Mouse (Mus musculus) MN1 (cell line): ENCODE measurements around the gene Gbgt1.

Experiments
- DNase-seq: peaks from one replicate; pipeline ENCODE4 v3.0.0-alpha.2; 2016; ENCODE audit warnings: low spot score

Gbgt1 gene

DNA sequence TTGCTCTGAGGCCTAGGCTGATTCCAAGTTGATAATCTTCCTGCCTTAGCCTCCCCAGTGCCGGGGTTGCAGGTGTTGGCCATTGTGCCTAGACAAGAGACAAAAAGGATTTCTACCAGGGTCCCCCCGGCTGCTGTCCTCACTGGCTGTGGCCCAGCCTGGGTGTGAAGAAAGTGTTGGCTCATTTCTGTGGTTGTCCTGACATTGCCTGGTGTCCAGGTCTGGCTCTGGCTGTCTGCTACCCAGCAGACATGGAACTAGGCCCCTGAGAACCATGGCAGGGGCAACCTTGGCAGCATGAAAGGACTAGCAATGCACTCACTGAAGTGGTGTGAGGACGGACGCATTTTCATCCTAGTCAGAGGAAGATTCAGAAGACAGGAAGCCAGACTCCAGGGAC, 33.2 kb downstream of the Gbgt1 start:
- no peak for DNase-seq

DNA sequence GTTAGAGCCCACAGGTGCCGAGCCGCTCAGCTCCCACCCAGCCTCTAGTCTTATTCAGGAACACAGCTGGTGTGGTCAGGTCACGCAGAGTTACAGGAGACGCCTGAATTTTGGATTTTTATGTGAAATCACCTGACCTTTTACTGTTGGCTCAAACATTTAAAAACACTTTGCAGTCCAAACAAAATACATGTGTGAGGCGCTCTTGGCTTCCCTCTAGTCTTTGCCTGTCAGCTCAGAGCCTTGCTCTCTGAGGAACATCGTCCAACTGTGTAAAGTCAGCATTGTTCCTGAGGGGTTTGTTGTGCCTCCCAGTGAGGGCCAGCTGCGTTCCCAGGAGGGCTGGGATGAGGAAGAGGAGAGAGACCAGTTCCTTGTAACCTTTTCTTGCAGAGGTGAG, 33.6 kb downstream of the Gbgt1 start:
- DNase-seq, result no peak

DNA sequence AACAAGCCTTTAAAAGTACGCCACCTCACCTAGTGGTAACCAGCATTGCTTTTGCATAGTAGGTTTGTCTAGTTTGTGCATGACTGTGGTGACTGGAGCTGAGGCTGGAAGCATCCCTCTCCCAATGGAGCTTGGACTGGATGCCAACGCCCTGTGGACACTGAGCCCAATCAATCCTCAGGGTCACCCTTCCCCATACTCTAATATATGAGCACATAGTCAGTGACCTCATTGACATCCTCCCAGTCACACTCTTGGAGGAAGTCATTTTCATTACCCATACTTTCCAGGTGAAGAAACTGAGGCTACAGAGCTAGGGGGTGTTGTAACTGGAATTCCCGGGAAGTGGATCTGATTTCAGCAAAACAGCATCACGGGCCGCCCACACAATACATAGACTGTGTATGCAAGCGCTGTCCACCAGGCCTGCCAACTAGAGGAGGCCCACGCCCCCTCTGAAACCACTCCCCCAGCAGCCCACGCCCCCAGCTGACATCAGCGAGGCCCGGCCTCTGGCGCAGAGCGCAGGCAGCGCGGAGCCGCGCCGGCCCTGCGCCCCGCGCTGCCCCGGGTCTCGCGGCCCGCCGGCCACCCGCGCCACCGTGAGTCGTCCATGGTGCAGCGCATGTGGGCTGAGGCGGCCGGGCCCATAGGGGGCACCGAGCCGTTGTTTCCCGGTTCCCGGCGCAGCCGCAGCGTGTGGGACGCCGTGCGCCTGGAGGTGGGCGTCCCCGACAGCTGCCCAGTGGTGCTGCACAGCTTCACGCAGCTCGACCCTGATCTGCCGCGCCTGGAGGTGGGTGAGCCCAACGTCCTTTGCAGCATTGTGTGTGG, 36.5 kb downstream of the Gbgt1 start:
- DNase-seq, result peak; percentile 88

DNA sequence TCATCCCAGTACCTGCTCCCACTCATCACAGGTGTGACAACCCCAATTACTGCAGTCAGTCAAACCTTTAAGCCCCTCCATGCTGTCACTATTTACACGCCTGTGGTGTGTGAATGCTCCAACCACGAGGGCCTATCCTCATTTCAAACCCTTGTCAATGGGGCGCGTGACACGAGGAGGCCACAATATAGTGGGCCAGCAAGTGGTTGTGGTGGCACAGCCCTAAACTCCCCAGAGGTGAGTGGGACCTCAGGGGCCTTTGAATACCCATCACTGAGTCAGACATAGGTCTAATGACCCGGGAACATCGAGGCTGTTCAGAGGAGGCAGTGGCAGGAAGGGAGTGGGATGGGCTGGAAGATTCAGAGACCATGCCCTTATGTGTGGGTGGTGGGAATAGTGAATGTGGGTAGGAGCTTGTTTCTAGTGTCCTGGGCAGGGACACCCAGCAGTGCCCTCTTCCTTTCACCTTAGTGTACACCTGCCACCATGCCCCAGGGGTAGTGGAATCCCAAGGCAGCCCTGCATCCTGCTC, 37.3 kb downstream of the Gbgt1 start:
- no peak for DNase-seq

DNA sequence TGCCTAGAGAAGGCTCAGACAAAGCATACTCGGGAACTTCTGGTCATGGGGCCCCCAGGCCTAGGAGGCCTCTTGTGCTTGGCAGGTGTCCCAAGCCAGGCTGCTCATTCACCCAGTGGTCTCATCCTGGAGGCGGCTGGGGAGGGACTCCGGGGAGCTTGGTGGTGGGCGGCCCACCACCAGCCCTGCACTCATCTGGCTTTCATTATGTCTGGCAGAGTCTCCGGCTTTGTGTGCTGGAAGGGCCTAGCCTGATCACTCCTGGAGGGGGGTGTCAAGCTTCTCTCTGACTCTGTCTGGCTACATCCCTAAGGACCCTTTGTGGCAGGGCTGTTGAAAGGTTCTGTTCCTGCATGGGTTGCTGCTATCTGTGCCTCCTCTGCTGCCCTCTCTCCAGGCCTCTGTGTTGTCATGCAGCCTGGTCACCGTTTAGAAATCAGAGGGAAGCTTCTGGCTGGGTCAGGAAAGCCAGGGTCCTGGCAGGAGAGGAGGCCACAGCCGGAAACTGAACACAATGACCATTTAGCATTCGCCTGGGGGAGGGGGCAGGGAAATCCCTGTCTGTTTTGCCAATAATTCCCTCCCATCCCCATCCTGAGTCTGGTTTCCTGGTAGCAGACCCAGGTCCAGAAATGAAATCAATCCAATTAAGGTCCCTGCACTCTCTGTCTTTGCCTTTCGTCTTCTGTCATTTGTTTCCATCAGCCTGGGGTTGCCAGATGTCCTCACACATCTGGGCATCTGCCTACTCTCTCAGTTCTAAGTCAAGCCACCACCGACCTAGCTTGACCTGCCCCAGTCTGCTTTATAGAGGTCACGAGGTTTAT, 38.0 kb downstream of the Gbgt1 start:
- DNase-seq, result peak; percentile 91

DNA sequence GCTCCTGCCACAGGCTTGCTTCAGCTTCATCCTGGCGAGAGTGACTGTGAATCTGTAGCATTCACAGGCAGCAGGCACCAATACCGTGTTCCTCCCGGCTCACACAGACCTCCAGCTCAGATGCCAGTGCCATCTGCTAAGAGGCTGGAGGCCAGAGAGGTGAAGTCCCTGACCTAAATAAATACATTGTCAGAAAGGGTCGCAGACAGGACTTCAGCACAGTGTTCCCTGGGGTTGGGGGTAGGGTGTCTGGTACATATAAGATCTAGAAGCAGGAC, 38.5 kb downstream of the Gbgt1 start:
- DNase-seq, result no peak

DNA sequence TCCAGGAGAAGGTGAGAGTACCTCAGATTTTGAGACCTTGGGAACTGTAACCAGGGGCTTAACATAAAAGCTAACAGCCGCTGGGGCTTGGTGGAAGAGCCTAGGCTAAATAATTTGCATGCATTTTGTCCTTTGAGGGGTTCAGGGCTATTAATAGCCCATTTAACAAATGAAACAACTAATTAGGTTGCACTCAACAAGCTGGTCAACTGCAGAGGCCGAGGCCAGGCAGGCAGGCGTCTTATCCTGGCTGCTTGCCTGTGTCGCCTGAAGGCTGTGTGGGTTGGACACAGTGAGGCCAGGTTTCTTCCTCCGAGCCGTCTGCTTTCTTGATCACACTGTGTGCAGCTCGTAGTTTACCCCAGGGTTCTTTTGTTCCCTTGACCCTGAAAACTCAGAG, 39.0 kb downstream of the Gbgt1 start:
- peak; percentile 45 for DNase-seq

DNA sequence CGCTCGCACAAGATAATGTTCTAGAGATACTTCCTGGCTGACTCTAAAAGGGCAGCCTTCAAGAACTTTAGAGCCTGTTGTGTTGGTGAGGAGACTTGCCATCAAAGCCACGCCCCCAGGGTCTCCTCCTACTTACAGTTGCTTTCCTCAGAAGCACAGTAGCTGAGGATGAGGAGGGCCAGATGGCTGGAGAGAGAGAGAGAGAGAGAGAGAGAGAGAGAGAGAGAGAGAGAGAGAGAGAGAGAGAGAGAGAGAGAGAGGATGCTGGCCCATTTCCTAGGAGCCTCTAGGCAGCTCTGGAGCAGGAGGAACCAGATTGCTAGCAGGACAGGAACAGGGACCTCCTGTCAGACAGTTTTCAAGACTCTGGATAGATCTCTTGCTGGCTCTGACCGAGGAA, 39.5 kb downstream of the Gbgt1 start:
- no peak for DNase-seq

DNA sequence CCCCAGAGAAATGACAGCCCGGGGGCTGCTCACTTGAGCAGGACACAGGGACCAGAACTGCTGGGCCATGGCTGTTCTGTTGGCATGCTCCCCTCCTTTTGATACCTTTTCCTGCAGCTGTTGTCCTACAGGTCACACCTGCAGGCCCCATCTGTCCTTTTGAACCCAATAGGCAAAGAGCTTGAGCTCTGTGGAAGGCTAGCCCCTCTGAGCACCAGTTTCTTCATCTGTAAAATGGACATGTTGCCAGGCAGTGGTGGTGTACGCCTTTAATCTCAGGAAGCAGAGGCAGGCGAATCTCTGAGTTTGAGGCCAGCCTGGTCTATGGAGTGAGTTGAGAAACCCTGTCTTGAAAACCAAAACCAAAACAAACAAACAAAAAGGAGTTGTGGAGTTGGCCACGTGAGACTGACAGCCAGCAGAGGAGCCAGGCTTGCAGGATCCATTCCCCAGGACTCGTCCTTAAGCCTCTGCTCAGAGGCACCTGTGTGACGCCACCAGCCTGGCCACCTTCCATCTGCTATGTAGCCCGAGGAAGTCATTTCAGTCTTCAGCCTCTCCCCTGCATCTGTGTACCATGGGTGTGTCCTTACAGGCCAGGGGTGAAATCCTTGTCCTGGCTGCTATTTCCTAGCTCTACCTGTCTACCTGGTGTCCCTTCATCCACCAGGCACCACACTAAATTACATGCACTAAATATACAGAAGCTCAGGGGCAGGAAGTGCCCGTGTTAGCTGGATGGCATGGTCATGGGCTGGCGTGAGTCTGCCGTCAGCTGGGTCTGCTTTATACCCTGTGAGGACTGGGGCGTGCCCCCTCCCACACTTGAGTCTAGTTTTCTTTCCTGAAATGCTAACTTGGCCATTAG, 40.3 kb downstream of the Gbgt1 start:
- no peak for DNase-seq

DNA sequence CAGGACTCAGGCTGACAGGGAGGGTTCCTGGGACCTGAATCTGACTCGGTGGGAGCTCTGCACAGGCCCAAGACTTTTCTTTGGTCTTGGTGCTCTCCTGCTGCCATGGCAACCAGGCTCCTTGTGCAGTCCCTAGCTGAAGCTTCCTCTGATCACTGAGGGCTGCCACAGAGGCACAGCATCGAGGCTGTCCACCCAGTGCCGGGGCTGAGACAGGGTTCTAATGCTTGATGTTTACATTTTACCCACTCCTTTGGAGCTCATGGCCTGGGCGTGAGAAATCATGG, 40.9 kb downstream of the Gbgt1 start:
- DNase-seq, result no peak

DNA sequence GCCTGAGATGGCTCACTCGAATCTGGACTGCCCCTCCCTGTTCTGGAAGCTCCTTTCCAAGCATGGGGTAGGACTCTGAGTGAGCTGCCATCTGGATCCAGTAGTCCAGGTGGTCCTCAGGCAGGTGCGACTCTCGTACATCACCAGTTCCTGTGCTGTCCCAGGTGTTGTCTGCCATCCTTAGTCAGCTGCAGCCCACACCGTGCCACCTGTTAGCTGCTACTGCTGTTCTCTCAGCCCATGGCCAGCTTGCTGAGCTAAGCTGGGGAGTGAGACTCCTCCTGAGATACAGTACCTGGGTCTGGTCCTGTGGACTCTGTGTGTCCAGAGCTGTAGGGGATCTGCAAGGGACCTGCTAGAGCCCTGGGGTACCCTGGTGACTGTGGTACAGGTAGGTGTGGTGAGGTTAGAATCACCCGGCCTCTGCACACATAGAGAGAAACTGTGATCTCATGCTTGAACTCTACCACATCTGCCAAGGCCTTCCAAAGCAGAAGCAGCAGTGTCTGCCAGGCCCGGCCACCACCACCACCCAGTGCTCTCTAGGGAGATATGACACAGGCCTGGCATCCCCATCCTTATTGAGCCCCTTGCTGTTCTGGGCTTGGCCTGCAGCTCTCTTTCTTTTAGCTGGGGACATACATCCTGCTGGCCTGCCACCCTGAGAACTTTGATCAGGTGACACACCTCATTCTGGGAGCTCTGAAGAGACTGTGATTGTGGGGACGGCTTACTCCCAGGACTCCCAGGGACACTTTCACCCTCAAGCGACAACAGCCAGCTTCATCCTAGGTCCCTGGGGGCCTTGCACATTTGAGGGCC, 41.5 kb downstream of the Gbgt1 start:
- peak; percentile 42 for DNase-seq

DNA sequence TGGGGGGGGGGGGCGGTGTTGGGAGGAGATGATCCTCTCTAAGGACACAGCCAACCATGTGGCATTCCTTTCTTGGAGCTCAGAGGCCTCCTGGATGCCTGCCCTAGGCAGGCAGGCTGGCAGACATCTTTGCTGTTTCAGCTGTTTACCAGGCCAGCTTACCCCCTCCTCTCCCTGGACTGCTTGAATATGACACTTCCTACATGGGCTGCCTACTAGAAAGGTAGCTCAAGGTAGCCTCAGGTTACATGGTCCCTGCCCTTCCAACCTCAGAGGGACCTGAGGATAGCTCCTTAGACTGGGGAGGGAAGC, 42.1 kb downstream of the Gbgt1 start:
- DNase-seq, result peak; percentile 53

DNA sequence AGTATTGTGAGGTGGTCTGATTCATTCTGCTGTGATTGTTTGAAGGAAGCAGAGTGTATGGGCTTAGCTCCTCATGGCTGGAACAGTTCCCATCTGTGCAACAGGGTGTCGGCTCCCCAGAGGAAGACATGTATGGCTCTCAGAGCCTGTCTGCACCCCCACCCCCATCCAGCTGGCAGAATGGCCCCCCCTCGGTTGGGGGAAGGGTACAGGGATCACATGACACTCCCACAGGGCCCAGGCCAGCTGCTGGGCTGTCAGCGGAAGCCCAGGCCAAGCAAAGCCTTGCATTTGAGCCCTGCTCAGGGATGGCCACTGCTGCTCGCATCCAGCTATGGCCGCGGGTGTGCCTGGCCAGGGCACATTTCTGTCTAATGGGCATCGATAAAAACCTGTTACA, 42.5 kb downstream of the Gbgt1 start:
- DNase-seq, result peak; percentile 60

DNA sequence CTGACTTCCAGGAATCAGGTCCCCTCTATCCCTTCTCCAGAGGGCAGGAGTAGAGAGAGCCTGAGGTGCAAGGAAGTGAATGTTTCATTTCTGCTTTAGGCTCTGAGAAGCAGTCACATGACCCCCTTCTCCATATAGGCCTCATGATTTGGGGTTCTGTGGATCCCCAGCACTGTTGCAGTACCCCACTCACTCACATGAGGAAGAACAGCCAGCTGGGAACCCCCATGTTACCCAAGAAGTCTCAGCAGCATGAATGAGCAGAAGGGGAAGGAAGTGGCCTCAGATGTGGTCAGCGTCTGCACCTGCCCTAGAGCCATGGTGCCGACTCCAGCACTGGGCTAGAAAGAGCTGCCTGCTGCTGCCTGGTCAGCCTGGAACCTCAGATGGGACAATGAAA, 43.3 kb downstream of the Gbgt1 start:
- no peak for DNase-seq

DNA sequence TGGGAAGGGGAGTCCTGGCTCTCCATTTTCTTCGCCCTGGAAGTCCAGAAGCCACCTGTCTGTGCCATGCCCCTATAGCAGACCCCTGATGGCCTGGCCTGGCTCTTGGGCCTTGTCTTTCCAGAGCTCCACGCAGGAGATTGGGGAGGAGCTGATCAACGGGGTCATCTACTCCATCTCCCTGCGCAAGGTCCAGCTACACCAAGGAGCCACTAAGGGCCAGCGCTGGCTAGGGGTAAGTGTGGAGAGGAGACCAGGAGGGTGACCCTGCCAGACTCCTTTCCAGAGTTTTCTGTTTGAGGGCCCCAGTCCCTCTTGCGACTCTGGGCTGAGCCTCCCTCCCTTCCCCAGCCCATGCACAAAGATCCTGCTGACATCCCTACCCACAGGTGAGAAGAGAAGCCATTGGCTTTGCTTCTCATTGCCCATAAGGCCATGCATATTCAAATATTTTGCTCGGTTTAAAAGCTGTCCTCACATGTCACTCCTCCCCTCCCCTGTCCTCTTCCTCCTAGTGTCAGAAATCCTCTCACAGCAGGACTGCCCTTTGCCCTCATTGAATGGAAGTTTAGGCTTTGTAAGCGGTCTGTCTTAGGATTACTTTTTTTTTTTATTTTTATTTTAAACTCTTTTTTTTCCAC, 44.0 kb downstream of the Gbgt1 start:
- no peak for DNase-seq

DNA sequence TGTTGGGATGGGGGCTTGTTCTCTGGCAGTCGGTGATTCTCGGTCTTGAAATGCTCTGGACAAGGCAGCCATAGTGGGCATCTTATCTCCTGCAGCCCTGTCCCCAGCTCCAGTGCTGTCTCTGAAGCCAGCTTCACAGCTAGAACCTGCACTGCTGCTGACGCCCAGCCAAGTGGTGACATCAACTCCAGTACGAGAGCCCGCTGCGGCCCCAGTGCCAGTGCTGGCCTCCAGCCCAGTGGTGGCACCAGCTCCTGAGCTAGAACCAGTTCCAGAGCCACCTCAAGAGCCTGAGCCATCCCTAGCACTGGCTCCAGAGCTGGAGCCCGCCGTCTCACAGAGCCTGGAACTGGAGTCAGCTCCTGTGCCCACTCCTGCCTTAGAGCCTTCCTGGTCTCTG, 47.2 kb downstream of the Gbgt1 start:
- DNase-seq, result peak; percentile 68

DNA sequence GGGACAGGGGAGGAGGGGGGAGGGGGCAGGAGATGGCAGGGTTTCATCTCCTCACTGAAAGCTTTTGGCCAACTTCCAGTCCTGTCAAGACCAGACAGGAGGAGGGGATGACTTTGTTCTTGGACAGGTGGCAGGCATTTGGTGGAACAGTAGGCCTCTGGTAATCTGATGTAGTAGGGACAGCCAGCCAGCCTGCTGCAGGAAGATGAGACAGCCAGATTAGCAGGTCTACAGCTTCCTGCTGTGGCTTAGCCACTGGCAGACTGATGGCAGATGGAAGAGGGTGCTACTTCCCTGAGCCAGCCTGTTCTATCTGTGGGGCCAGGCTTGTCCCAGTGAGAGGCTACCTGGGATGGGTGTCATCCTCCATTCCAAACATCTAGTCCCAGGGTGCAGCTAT, 49.3 kb downstream of the Gbgt1 start:
- DNase-seq, result peak; percentile 63

DNA sequence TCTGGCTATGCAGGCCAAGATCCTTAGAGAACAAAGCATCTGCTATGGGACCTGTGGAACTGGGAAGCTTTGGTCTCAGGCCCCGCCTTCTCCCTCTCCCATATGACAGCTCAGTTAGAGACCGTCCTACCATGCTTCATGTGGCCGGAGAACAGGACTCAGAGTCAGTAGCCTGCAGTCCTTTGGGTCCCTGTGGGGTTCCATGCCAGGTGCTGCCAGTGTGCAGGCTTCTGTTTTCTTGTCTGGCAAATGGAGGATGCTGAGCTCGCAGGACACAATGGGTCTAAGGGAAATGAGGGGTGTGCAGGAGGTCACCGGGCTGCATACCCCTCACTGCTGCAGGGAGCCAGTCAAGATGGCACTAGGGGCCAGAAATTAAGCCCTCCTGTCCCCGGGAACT, 49.9 kb downstream of the Gbgt1 start:
- no peak for DNase-seq

DNA sequence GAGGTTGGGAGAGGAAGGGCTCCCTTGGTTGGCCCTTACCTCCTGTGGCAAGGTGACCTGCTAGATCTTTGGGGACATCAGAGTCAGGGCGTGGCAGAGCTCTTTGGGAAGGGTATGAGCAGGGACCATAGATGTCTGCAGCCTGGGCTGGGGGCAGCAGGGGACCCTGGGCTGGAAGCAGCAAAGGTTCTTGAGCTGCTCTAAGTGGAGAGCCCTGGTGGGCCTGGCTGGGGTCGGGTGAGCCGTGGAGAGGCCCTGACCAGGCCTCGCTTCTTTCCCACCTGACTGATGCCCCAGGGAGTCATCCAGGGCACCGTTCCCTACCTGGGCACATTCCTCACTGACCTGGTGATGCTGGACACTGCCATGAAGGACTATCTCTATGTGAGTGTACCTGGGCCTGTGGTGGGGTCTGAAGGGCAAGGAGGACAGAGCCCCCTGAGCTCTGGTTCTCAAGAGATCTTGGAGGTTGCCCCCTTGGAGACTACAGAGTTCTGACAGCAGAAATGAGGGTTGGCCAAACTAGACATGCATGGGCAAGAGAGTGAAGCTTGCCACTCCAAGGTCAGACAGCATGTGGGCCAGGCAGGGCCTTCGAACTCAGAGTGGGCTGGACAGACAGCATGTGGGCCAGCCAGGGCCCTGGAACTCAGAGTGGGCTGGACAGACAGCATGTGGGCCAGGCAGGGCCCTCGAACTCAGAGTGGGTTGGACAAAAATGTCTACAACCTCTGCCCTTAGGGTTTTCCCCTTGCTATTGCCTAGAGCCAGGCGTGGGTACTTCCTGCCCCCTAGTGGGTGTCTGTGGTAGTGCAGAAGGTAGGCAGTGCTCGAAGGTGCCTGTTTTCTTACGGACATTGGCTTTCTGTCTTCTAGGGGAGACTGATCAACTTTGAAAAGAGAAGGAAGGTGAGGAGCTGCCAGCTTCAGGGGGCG, 50.8 kb downstream of the Gbgt1 start:
- DNase-seq, result peak; percentile 78

DNA sequence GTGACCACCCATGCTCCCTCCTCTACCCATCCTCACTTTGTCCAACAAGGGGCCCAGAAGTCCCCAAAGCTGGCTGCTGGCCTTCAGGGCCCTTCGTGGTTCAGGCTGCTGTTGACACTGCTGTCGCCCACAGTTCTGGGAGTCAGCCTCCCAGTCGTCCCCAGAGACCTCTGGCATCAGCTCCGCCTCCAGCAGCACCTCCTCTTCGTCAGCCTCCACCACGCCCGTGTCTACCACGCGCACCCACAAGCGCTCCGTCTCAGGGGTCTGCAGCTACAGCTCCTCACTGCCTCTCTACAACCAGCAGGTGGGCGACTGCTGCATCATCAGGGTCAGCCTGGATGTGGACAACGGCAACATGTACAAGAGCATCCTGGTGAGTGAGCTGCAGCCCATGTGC, 52.5 kb downstream of the Gbgt1 start:
- DNase-seq, result no peak
